Mouse (Mus musculus): ENCODE measurements around the gene Gm20773.
"Not testable (repeated sequence)": the region's sequence is repeated elsewhere in the genome, so short reads cannot be mapped to it uniquely, and the experiment has no call there.

The Gm20773 gene

GRCm38 (mm10) chrY:13493726-13494125 lies at the start of gene Gm20773:
Gene Gm20773, plus strand, starts transcription at chrY:13494026.
- DNase-seq = not testable (repeated sequence)

GRCm38 (mm10) chrY:13465479-13465878 lies 28.3 kb upstream of the Gm20773 start, which contains the start of gene Gm21866:
Gene Gm21866, minus strand, starts transcription at chrY:13465579.
- not testable (repeated sequence) for DNase-seq

Measured in thymus, postnatal 4 days (tissue).